Mouse (Mus musculus) left cerebral cortex, postnatal 4 days (tissue): ENCODE data around the gene Gm49403. TPM values are rescaled to one million over a fixed set of nuclear protein-coding genes. Genes with fewer than 3 reads are reported as not detected.
"Not testable (repeated sequence)": the region's sequence is repeated elsewhere in the genome, so short reads cannot be mapped to it uniquely, and the experiment has no call there.

Source experiments
- DNase-seq: peaks from one replicate; pipeline ENCODE4 v3.0.0-alpha.2; 2022
- intact Hi-C: fragments of 180-260 bp; cut with DNase I; formaldehyde crosslinking; loops from one replicate; pipeline ENCODE4 v1.15.1; 2025
- total RNA-seq, 2 experiments: library from RNA; stranded (reverse); gene quantifications; 2 replicates each; pipeline ENCODE4 v1.2.3; 2021

Gm49403 gene
- total RNA-seq, 2 experiments from 2014 or later, result not detected

GRCm38 (mm10) chr19:8870838-8871237 lies 12.9 kb upstream of the Gm49403 start:
- intact Hi-C loops, result no loop called here
- DNase-seq, result no peak

GRCm38 (mm10) chr19:8871267-8872186 lies 12.2 kb upstream of the Gm49403 start, which contains the start of gene Ubxn1:
Gene Ubxn1 (plus strand): TSS chr19:8871496.
- DNase-seq, result peak; percentile 98
- intact Hi-C loops, result no loop called here

- intact Hi-C loops, result no loop called here
- no peak for DNase-seq
These were observed 11.4 kb upstream of the Gm49403 start for GRCm38 (mm10) chr19:8872266-8872840.

GRCm38 (mm10) chr19:8875031-8875430 lies 8.7 kb upstream of the Gm49403 start:
- intact Hi-C loops, result no loop called here
- DNase-seq, result no peak

- intact Hi-C loops, result no loop called here
These were observed 3.3 kb upstream of the Gm49403 start, which contains the start of gene Uqcc3 for GRCm38 (mm10) chr19:8880311-8881033. Gene Uqcc3 (minus strand): TSS chr19:8880923.

GRCm38 (mm10) chr19:8881034-8881392 lies 2.7 kb upstream of the Gm49403 start:
- intact Hi-C loops, result no loop called here

More at GRCm38 (mm10) chr19:8880311-8881033, 3.3 kb upstream of the Gm49403 start, which contains the start of gene Uqcc3:
- DNase-seq, result peak; percentile 89

GRCm38 (mm10) chr19:8886916-8887584 lies 3.3 kb downstream of the Gm49403 start:
- intact Hi-C loops, result no loop called here
- DNase-seq, result no peak

More at GRCm38 (mm10) chr19:8881034-8881392, 2.7 kb upstream of the Gm49403 start:
- no peak for DNase-seq

GRCm38 (mm10) chr19:8887585-8888463 lies 4.1 kb downstream of the Gm49403 start:
- DNase-seq, result no peak
- intact Hi-C loops, result no loop called here

GRCm38 (mm10) chr19:8888511-8889385 lies 5.0 kb downstream of the Gm49403 start, which contains the start of the genes 1810009A15Rik and Gm49416:
Gene 1810009A15Rik (plus strand): TSS chr19:8888853.
Gene Gm49416 (plus strand): TSS chr19:8888926.
- intact Hi-C loops, result no loop called here
- DNase-seq, result peak; percentile 97

- intact Hi-C loops, result no loop called here
- DNase-seq, result peak; percentile 81
These were observed 9.4 kb downstream of the Gm49403 start, which contains the start of gene Ints5 for GRCm38 (mm10) chr19:8892829-8893766. Gene Ints5 (plus strand): TSS chr19:8893005.

- intact Hi-C loops, result no loop called here
- no peak for DNase-seq
These were observed 11.7 kb downstream of the Gm49403 start for GRCm38 (mm10) chr19:8895397-8895960.

GRCm38 (mm10) chr19:8896231-8896630 lies 12.5 kb downstream of the Gm49403 start:
- DNase-seq, intact Hi-C loops: not testable (repeated sequence)

GRCm38 (mm10) chr19:8897211-8897864 lies 13.6 kb downstream of the Gm49403 start:
- peak; percentile 60 for DNase-seq
- intact Hi-C loops, result not testable (repeated sequence)

GRCm38 (mm10) chr19:8897865-8898495 lies 14.2 kb downstream of the Gm49403 start, which contains the start of gene Ganab:
Gene Ganab (plus strand): TSS chr19:8898071.
- peak; percentile 97 for DNase-seq
- intact Hi-C loops, result no loop called here

- intact Hi-C loops, result no loop called here
- no peak for DNase-seq
These were observed 14.8 kb downstream of the Gm49403 start for GRCm38 (mm10) chr19:8898576-8898975.

GRCm38 (mm10) chr19:8899079-8899478 lies 15.3 kb downstream of the Gm49403 start:
- no peak for DNase-seq
- intact Hi-C loops, result no loop called here
